Mouse (Mus musculus): ENCODE results near the gene Tnfrsf11a. TPM values are rescaled to one million over a fixed set of nuclear protein-coding genes. Genes with fewer than 3 reads are reported as not detected.
A peak's percentile ranks its signal among the peaks of the same experiment; 100 is the strongest.
"Not testable (repeated sequence)": the region's sequence is repeated elsewhere in the genome, so short reads cannot be mapped to it uniquely, and the experiment has no call there.

The Tnfrsf11a gene
- polyA plus RNA-seq, 1 experiment from 2014 or later = 0.31 TPM

GRCm38 (mm10) chr1:105759422-105760165, 20.9 kb upstream of the Tnfrsf11a start:
- H3K9me3 ChIP-seq = peaks cover 10% of the 10 kb centered on the region
- H3K4me1 ChIP-seq (replicated peaks) = no peaks in the 10 kb centered on the region
- H3K27me3 ChIP-seq = no peaks in the 10 kb centered on the region
- no peaks in the 10 kb centered on the region for H3K36me3 ChIP-seq
- no peak for ATAC-seq (ENCODE audit: low FRiP score)
- no peak overlapping the region for H3K9ac ChIP-seq
- no peak overlapping the region for H3K27ac ChIP-seq
- no peak overlapping the region for H3K4me2 ChIP-seq
- WGBS = 76% methylated on average over 3 of the region's 3 CpGs
- H3K4me3 ChIP-seq = no peak overlapping the region

- no peaks in the 10 kb centered on the region for H3K4me1 ChIP-seq (replicated peaks)
- WGBS = 83% methylated on average over 8 of the region's 8 CpGs
- no peak overlapping the region for H3K4me2 ChIP-seq
- no peak overlapping the region for H3K9ac ChIP-seq
- peaks cover 10% of the 10 kb centered on the region for H3K9me3 ChIP-seq
- H3K27me3 ChIP-seq = no peaks in the 10 kb centered on the region
- H3K4me3 ChIP-seq = no peak overlapping the region
- no peak overlapping the region for H3K27ac ChIP-seq
- ATAC-seq (ENCODE audit: low FRiP score) = no peak
- no peaks in the 10 kb centered on the region for H3K36me3 ChIP-seq
These were observed 14.9 kb upstream of the Tnfrsf11a start for GRCm38 (mm10) chr1:105765586-105765985.

- not testable (repeated sequence) for H3K4me3 ChIP-seq, H3K27me3 ChIP-seq
- 92% methylated on average over 9 of the region's 9 CpGs for WGBS
These were observed 14.4 kb upstream of the Tnfrsf11a start for GRCm38 (mm10) chr1:105766099-105766498.

GRCm38 (mm10) chr1:105768397-105768796, 12.1 kb upstream of the Tnfrsf11a start:
- H3K36me3 ChIP-seq = no peaks in the 10 kb centered on the region
- H3K27me3 ChIP-seq = no peaks in the 10 kb centered on the region
- WGBS = 94% methylated on average over 2 of the region's 2 CpGs
- no peaks in the 10 kb centered on the region for H3K4me1 ChIP-seq (replicated peaks)
- no peak overlapping the region for H3K4me2 ChIP-seq
- no peak overlapping the region for H3K4me3 ChIP-seq
- H3K9me3 ChIP-seq = peaks cover under 1% of the 10 kb centered on the region; the same call in 1 of the 2 replicates
- no peak overlapping the region for H3K9ac ChIP-seq
- H3K27ac ChIP-seq = no peak overlapping the region
- ATAC-seq (ENCODE audit: low FRiP score) = no peak

More at GRCm38 (mm10) chr1:105766099-105766498, 14.4 kb upstream of the Tnfrsf11a start:
- not testable (repeated sequence) for H3K36me3 ChIP-seq; ATAC-seq (ENCODE audit: low FRiP score); H3K4me1 ChIP-seq (replicated peaks); H3K9me3 ChIP-seq; H3K27ac ChIP-seq; H3K4me2 ChIP-seq; H3K9ac ChIP-seq

- no peak for ATAC-seq (ENCODE audit: low FRiP score)
- Histone ChIP-seq H3K4me1 (replicated peaks) (no peaks in the 10 kb centered on the region), H3K27me3 (no peaks in the 10 kb centered on the region), H3K4me2 (no peak overlapping the region), H3K27ac (no peak overlapping the region), H3K36me3 (no peaks in the 10 kb centered on the region), H3K9ac (no peak overlapping the region), H3K4me3 (no peak overlapping the region), H3K9me3 (no peaks in the 10 kb centered on the region)
- WGBS = 88% methylated on average over 2 of the region's 2 CpGs
These were observed 9.8 kb upstream of the Tnfrsf11a start for GRCm38 (mm10) chr1:105770685-105771084.

- peaks cover 30% of the 10 kb centered on the region for H3K27me3 ChIP-seq
- 95% methylated on average over 4 of the region's 4 CpGs for WGBS
- no peak overlapping the region for H3K4me2 ChIP-seq
- H3K9me3 ChIP-seq = no peaks in the 10 kb centered on the region
- H3K4me3 ChIP-seq = no peak overlapping the region
- no peak overlapping the region for H3K27ac ChIP-seq
- ATAC-seq (ENCODE audit: low FRiP score) = no peak
- H3K36me3 ChIP-seq = no peaks in the 10 kb centered on the region
- no peak overlapping the region for H3K9ac ChIP-seq
- peaks cover 11% of the 10 kb centered on the region for H3K4me1 ChIP-seq (replicated peaks)
These were observed 4.1 kb upstream of the Tnfrsf11a start for GRCm38 (mm10) chr1:105776426-105776825.

GRCm38 (mm10) chr1:105780079-105780456, 450 bp upstream of the Tnfrsf11a start:
- 41% methylated on average over 12 of the region's 12 CpGs for WGBS
- ATAC-seq (ENCODE audit: low FRiP score) = peak; percentile 63
- H3K9ac ChIP-seq = peak overlapping the region; percentile 77
- H3K9me3 ChIP-seq = no peaks in the 10 kb centered on the region
- H3K27me3 ChIP-seq = peaks cover 41% of the 10 kb centered on the region
- peak overlapping the region; percentile 62 for H3K4me3 ChIP-seq
- H3K36me3 ChIP-seq = no peaks in the 10 kb centered on the region
- H3K4me1 ChIP-seq (replicated peaks) = peaks cover 11% of the 10 kb centered on the region
- no peak overlapping the region for H3K27ac ChIP-seq
- H3K4me2 ChIP-seq = peak overlapping the region; percentile 96

- no peak for ATAC-seq (ENCODE audit: low FRiP score)
- 48% methylated on average over 12 of the region's 12 CpGs for WGBS
These were observed 1.1 kb downstream of the Tnfrsf11a start for GRCm38 (mm10) chr1:105781391-105782146.

GRCm38 (mm10) chr1:105784257-105785016, 3.9 kb downstream of the Tnfrsf11a start:
- no peak overlapping the region for H3K4me3 ChIP-seq
- H3K9me3 ChIP-seq = no peaks in the 10 kb centered on the region
- no peak overlapping the region for H3K9ac ChIP-seq
- H3K27me3 ChIP-seq = peaks cover 32% of the 10 kb centered on the region
- peaks cover 11% of the 10 kb centered on the region for H3K4me1 ChIP-seq (replicated peaks)
- H3K36me3 ChIP-seq = no peaks in the 10 kb centered on the region
- H3K27ac ChIP-seq = no peak overlapping the region
- ATAC-seq (ENCODE audit: low FRiP score) = no peak
- no peak overlapping the region for H3K4me2 ChIP-seq
- WGBS = 79% methylated on average over 5 of the region's 5 CpGs

More at GRCm38 (mm10) chr1:105781391-105782146, 1.1 kb downstream of the Tnfrsf11a start:
- peak overlapping the region; percentile 96 for H3K4me2 ChIP-seq
- no peaks in the 10 kb centered on the region for H3K36me3 ChIP-seq
- no peak overlapping the region for H3K27ac ChIP-seq
- H3K9ac ChIP-seq = no peak overlapping the region
- peaks cover 41% of the 10 kb centered on the region for H3K27me3 ChIP-seq
- no peaks in the 10 kb centered on the region for H3K9me3 ChIP-seq
- H3K4me3 ChIP-seq = peak overlapping the region; percentile 62
- H3K4me1 ChIP-seq (replicated peaks) = peaks cover 11% of the 10 kb centered on the region

- Histone ChIP-seq H3K4me1 (replicated peaks) (peaks cover 9% of the 10 kb centered on the region), H3K4me3 (no peak overlapping the region), H3K27ac (no peak overlapping the region), H3K9ac (no peak overlapping the region), H3K4me2 (no peak overlapping the region), H3K9me3 (no peaks in the 10 kb centered on the region), H3K27me3 (peaks cover 25% of the 10 kb centered on the region), H3K36me3 (no peaks in the 10 kb centered on the region)
- WGBS = 85% methylated on average over 4 of the region's 4 CpGs
- ATAC-seq (ENCODE audit: low FRiP score) = no peak
These were observed 4.6 kb downstream of the Tnfrsf11a start for GRCm38 (mm10) chr1:105785146-105785545.

GRCm38 (mm10) chr1:105786731-105787357, 6.3 kb downstream of the Tnfrsf11a start:
- ATAC-seq (ENCODE audit: low FRiP score) = no peak
- Histone ChIP-seq H3K27me3 (peaks cover 8% of the 10 kb centered on the region), H3K27ac (no peak overlapping the region), H3K4me1 (replicated peaks) (no peaks in the 10 kb centered on the region), H3K36me3 (no peaks in the 10 kb centered on the region), H3K4me3 (no peak overlapping the region), H3K4me2 (no peak overlapping the region), H3K9me3 (no peaks in the 10 kb centered on the region), H3K9ac (no peak overlapping the region)
- WGBS = 78% methylated on average over 6 of the region's 6 CpGs

- Histone ChIP-seq H3K4me1 (replicated peaks) (no peaks in the 10 kb centered on the region), H3K9me3 (no peaks in the 10 kb centered on the region)
These were observed 9.6 kb downstream of the Tnfrsf11a start for GRCm38 (mm10) chr1:105790103-105790502.

More at GRCm38 (mm10) chr1:105790103-105790502, 9.6 kb downstream of the Tnfrsf11a start:
- H3K4me2 ChIP-seq = no peak overlapping the region
- H3K9ac ChIP-seq = no peak overlapping the region
- no peak overlapping the region for H3K4me3 ChIP-seq
- no peak for ATAC-seq (ENCODE audit: low FRiP score)
- 94% methylated on average over 3 of the region's 3 CpGs for WGBS
- no peaks in the 10 kb centered on the region for H3K27me3 ChIP-seq
- H3K27ac ChIP-seq = no peak overlapping the region
- H3K36me3 ChIP-seq = no peaks in the 10 kb centered on the region

All from hindbrain, embryonic 13.5 days (tissue).